Mouse (Mus musculus) stomach, embryonic 16.5 days (tissue): ENCODE data around the gene N4bp1. TPM values are rescaled to one million over a fixed set of nuclear protein-coding genes. Genes with fewer than 3 reads are reported as not detected.

Experiments
- ATAC-seq: fragments of 200-750 bp; cut with Nextera tagmentation; 2 replicates; pipeline ENCODE4 v1.8.0; 2017; ENCODE audit warnings: moderate number of reproducible peaks, moderate TSS enrichment; ENCODE audit not compliant: insufficient read depth, low FRiP score
- H3K27ac ChIP-seq: fragments of 300-500 bp; sonication (generic); 2 replicates; pipeline ENCODE4 v1.5.1; 2014; ENCODE audit warnings: low read length
- H3K27me3 ChIP-seq: fragments of 300-500 bp; sonication (generic); 2 replicates; pipeline ENCODE4 v1.6.1; 2014; ENCODE audit warnings: low read length, control low read depth, mixed read lengths; ENCODE audit not compliant: control insufficient read depth, insufficient read depth
- H3K36me3 ChIP-seq: fragments of 300-500 bp; sonication (generic); 2 replicates; pipeline ENCODE4 v1.6.1; 2014; ENCODE audit warnings: low read length; ENCODE audit not compliant: control insufficient read depth, insufficient read depth
- H3K4me1 ChIP-seq: fragments of 300-500 bp; sonication (generic); 2 replicates; pipeline ENCODE4 v1.6.1; 2014; ENCODE audit warnings: low read length, control low read depth, mixed read lengths; ENCODE audit not compliant: control insufficient read depth, insufficient read depth
- H3K4me2 ChIP-seq: fragments of 300-500 bp; sonication (generic); 2 replicates; pipeline ENCODE4 v1.6.1; 2014; ENCODE audit warnings: low read depth, low read length, mixed read lengths
- H3K4me3 ChIP-seq: fragments of 300-500 bp; sonication (generic); replicated peaks from 2 replicates; pipeline ENCODE4 v1.5.1; 2014; ENCODE audit warnings: mild to moderate bottlenecking, low read length
- H3K9ac ChIP-seq: fragments of 300-500 bp; sonication (generic); 2 replicates; pipeline ENCODE4 v1.6.1; 2014; ENCODE audit warnings: low read length
- H3K9me3 ChIP-seq: fragments of 300-500 bp; sonication (generic); replicated peaks from 2 replicates; pipeline ENCODE4 v1.6.1; 2016; ENCODE audit warnings: low read length, control low read depth; ENCODE audit not compliant: control insufficient read depth
- WGBS: fragments of 180-500 bp; shearing (Covaris S2); extraction: QIAGEN DNeasy Blood & Tissue Kit; methylation state at CpG from one replicate; pipeline ENCODE4 v1.1.7; 2014; 5-methylcytosine and 5-hydroxymethylcytosine counted together
- polyA plus RNA-seq: library from polyadenylated mRNA; unstranded; fragments of >200 nt; fragmentation: Nextera tagmentation; extraction: Ambion mirVana; gene quantifications from 2 replicates; pipeline ENCODE4 v1.2.1, GENCODE M21; 2015

The N4bp1 gene
- polyA plus RNA-seq, 1 experiment from 2014 or later: 6.8 TPM

DNA sequence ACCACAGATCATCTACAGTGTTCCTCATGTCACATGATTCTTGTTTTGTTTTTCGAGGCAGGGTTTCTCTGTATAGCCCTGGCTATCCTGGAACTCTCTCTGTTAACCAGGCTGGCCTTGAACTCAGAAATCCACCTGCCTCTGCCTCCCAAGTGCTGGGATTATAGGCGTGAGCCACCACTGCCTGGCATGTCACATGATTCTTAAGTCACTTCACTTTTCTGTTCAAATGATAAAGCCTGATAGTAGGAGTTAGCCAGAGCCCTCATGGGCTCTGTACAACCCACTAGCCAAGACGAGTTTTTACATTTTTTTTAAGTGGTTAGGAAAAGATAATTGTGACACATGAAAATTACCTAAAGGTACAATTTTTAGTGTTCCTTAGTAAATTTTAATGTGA, 126.4 kb downstream of the N4bp1 start:
- peaks cover 4% of the 10 kb centered on the region; the same call in 1 of the 2 replicates for H3K4me1 ChIP-seq
- no peak overlapping the region for H3K4me3 ChIP-seq
- ATAC-seq: 0 out of 2 replicates have a peak, but pooled peaks have one; percentile 12
- no peak overlapping the region for H3K9ac ChIP-seq
- no peaks in the 10 kb centered on the region for H3K36me3 ChIP-seq
- H3K4me2 ChIP-seq: no peak overlapping the region
- H3K27me3 ChIP-seq: no peaks in the 10 kb centered on the region
- H3K9me3 ChIP-seq: no peaks in the 10 kb centered on the region
- WGBS: 51% methylated on average over 3 of the region's 3 CpGs
- H3K27ac ChIP-seq: no peak overlapping the region

Other genes with a start within 250 kb of the N4bp1 start
- gene Gm10638, start 139.6 kb downstream of the N4bp1 start, polyA plus RNA-seq: 1.8 and 2.2 TPM in 2 replicates
- gene Siah1a, start 139.3 kb downstream of the N4bp1 start, polyA plus RNA-seq: 23.9 and 26.6 TPM in 2 replicates